Mouse (Mus musculus) kidney, postnatal 25 days (tissue): ENCODE results near the gene Mettl8.

Source experiments
- DNase-seq, 2 experiments: peaks; one replicate each; pipeline ENCODE4 v3.0.0; 2021; ENCODE audit warnings: mixed read lengths in 2 of 2

Gene Mettl8

DNA sequence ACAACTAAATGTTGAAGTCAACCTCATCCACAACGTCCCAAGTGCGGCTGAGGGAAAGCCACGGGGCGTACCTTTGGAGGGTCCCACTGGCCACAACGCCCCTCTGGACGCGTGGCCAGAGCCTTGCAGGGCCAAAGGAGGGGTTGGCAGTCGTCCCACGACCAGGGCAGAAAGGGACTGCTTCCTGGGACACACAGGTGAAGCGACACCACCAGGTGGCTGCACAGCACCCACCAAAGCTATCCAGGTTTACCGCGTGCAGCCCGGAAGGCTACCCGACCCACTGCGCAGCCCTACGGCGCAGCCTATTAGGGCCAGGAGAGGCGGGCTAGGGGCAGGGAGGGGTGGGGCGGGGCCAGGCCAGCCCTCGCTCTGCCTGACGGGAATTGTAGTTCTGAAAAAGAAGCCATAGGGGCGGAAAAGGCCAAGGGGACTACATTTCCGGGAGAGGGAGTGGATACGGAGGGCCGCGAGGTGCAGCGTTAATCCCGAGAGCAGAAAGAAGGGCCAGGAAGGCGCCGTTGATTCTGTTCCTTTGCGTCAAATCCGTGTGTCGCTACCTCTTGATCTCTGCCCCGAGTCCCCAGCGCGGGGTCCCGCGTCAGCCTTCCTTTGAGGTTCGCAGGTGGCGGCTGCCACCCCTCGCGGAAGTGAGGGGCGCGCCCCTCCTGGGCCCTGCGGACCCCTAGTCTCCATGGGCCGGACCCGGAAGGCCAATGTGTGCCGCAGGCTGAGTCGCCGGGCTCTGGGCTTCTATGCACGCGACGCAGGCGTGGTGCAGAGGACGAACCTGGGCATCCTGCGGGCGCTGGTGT lies at the start of gene Mettl8, which contains the start of gene Dcaf17:
TSS of gene Mettl8 (minus strand) at position 284 of the 815 bp plus-strand sequence.
TSS of gene Dcaf17 (plus strand) at position 29 of the 815 bp plus-strand sequence.
- DNase-seq: peak; percentile 96 to 97

GRCm38 (mm10) chr2:71104696-71105095 lies 49.3 kb upstream of the Mettl8 start:
- DNase-seq: no peak

DNA sequence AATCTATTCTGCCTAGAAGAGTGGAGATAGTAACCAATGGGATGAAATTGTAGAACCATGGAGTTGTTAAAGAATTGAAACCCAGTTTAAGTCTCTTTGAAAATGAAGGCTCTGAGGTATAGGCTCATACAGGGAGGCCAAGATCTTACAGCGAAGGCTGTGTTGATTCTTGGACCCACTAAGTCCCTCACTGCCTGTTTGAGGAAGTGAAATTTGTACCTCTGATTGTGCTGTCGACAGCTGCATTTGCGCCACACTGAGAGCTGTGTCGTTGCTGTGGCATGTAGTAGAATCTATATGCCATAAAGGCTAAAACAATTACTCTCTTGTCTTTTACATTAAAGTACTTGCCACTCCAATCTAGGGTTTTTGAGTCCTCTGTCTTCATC lies 47.9 kb upstream of the Mettl8 start:
- no peak for DNase-seq

DNA sequence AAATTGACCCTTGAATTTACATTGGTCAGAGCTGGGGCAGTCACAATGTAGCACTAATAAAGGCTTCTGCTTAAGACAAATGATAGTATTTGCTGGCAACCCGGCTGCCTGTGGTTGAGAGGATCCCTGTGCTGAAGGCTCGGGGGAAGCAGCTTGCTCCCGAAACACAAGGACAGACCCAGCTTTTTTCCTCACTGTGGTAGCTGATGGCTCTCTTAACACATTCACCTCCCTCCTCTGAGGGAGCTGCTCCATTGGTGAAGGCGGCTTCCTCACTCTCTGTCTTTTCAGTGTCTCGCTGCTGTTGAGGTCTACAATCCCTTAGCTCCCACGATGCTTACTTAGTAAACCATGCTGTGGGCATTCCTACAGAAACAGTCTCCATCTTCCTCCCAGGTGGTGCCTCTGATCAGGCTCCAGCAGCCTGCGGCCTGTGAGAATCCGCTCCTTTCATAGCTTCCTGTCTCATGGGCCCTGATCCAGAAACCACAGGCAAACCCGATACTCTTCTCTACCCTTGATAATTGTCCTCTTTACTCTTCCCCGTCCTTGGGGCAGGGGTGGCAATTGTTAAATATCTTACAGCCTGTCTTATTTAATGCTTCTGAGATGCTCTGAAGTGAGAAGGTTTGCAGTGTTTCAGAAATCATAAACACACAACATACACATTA lies 47.4 kb upstream of the Mettl8 start:
- no peak for DNase-seq

GRCm38 (mm10) chr2:71096170-71096569 lies 40.8 kb upstream of the Mettl8 start:
- DNase-seq: no peak

GRCm38 (mm10) chr2:71090660-71091445 lies 35.5 kb upstream of the Mettl8 start:
- DNase-seq: no peak

DNA sequence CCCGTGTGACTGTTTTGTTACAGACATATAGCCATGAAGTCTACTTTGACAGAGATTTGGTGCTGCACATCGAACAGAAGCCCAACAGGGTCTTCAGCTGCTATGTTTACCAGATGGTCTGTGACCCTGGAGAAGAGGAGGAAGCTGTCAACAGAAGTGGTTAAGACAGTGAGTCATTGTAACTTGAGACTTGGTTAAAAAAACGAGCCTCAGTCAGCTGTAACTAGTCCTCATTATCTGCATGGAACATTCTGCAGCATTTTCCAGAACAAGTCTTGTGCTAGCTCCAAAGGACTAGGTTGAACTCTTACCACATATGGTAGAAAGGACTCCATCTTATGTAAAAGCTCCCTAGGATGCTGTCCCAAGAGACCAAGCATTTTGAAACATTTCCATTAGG lies 34.4 kb upstream of the Mettl8 start:
- no peak for DNase-seq

DNA sequence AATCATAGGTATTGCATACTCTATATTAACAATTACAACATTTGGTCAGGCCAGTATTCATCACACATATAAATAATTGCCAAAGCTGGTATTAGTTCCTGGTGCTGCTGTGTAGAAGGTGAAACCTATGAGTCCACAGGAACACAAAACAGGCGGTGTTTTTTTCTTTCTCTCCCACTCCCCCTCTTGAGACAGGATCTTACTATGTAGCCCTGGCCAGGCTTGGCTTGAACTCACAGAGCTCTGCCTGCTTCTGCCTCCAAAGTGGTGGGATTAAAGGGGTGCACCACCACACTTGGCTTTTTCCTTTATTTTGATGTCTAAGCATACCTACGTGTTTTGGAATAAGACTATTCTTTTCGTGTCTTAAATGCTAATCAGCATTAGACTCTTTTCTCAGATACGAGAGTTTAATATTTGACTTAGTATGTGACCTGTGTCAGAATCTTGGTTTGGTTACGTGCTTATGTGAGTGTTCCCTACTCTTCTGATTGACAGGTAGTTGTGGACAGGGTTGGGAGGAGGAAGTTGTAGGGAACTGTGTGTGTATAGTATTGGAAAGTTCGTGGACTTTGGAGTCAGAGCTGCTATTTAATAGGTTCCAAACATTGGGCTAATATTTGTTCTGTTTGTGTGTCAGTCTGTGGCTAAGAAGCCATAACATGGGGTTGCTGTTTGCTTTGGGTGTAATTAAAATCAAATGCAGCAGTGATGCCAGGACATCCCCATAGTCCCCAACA lies 28.2 kb upstream of the Mettl8 start:
- DNase-seq: no peak

GRCm38 (mm10) chr2:71082416-71082815 lies 27.0 kb upstream of the Mettl8 start:
- DNase-seq: no peak

- no peak for DNase-seq
Measured at GRCm38 (mm10) chr2:71073828-71074227, 18.4 kb upstream of the Mettl8 start.

DNA sequence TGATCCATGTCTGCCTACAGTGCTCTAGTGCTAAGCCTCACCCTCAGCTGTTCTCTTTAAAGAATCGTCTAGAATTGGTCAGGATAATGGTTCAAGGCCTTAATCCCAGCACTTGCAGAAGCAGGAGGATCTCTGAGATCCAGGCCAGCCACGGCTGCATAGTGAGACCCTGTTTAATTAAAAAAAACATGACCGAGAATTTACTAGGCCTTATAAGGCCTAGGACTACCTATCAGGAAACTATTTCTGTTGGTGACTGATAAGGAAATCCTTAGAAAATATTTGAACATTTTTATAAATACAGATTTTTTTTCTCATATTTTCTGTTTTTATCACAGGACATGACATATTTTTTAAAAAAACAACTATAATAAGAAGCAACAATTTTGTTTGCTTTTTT lies 17.9 kb upstream of the Mettl8 start:
- DNase-seq: no peak

DNA sequence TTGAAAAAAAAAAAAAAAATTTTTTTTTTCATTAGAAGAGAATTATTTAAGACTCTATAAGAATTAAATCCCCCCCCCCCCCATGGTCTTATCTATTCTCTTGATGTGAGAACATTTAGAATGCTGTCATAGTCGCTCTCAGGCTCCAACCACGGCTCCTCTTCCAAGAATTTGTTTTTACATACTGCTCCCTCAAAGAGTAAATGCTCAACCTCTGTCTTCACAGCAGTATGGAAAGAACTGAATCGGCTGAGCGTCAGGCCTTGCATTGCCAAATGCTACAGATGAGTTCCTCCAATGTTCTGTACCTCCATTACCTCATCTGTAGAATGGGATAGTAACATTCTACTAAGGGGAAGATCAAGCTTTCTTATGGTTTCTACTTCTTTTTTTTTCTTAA lies 16.2 kb upstream of the Mettl8 start:
- DNase-seq: no peak

GRCm38 (mm10) chr2:71056115-71056835 lies 892 bp upstream of the Mettl8 start:
- no peak for DNase-seq

DNA sequence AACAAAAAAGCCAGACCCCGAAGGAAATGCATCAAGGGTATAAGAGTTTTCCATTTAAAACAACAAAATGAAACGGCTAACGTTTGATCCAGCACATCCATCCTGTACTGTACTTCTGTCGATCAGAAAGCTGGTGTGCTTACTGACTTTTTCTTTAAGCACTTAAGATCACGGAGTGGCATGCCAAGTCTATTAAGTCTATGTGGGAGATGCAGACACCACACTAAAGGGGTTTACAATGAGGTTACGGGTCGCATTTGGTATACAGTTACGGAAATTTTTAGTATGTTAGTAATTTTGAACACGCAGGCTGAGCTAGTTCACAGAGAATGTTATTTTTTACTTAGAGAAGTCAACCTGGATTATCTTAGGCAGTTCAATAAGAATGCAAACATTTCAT lies 667 bp downstream of the Mettl8 start:
- no peak for DNase-seq

- DNase-seq: peak; percentile 57 to 72
Measured at GRCm38 (mm10) chr2:71050511-71050910, 4.9 kb downstream of the Mettl8 start.

- no peak for DNase-seq
Measured at GRCm38 (mm10) chr2:71048896-71049295, 6.5 kb downstream of the Mettl8 start.

GRCm38 (mm10) chr2:71046751-71047320 lies 8.5 kb downstream of the Mettl8 start:
- no peak for DNase-seq

DNA sequence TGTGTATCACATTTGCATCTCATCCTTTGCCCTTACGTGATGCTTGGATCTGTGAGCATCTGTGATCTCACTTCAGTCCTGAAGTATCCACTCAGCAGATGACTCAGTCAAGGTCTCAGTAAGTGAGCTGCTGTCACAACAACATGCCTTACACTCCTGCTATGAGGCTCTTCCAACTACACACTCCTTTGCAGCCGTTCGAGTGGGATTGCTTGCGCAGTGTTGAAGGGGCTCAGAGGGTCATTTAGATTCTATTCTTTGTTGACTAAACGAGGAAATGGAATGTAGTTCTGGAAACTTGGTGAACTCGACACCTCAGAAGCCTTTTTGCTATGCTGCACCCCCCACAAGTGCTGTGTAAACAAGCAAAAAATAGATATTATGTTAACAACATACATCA lies 9.2 kb downstream of the Mettl8 start:
- no peak for DNase-seq

DNA sequence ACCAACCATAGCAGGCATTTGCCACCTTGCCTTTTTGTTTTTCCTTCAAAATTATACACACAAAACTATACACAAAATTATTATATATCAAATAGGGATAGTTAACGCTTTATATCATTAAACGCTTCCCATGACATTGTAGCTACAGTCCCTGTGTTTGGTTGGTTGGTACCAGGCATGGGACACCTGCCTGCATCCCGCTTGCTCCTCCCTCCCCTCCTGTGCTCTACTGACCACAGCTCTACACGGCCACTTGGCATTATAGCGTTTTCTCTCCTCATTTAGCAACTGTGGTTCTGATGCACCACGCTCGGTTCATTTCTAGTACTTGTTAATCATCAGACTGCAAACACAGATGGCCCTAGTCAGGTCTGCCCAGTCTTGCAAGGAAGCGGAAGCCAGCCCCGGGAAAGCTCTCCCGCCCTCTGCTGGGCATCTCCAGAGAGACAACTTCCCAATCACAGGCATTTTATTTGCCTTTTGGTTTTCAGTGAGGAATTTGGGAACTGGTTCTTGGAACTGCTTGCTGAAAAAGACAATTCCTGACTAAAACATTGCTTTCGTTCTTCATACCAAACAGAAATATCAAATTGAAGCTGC lies 15.8 kb downstream of the Mettl8 start:
- DNase-seq: peak; percentile 85 to 86

- no peak for DNase-seq
Measured at GRCm38 (mm10) chr2:71037447-71037846, 17.9 kb downstream of the Mettl8 start.

DNA sequence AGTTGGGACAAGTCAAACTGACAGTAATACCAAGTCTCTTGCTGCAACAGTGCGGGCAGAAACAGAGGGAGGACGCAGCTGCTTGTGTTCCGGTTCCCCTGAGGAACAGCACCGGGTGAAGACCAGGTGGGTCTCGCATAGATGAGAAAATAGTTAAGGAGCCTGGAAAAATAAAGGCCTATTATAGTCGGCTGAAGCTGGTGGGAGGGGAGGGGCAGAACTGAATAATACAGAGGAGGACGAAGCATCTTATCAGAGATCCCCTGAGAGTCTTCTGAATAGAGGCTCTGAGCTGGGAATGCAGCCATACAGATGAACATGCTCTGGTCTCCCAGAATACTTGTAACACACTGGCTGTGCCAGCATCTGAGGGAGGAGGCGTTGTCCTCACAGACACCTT lies 21.4 kb downstream of the Mettl8 start:
- DNase-seq: no peak
